Mouse (Mus musculus) forebrain, embryonic 15.5 days (tissue): ENCODE data around the gene Rapgef2. TPM values are rescaled to one million over a fixed set of nuclear protein-coding genes. Genes with fewer than 3 reads are reported as not detected.

Experiments used
- ATAC-seq: fragments of 200-750 bp; cut with Nextera tagmentation; replicated peaks from 2 replicates; pipeline ENCODE4 v1.8.0; 2017; ENCODE audit warnings: mild to moderate bottlenecking, moderate TSS enrichment, moderate library complexity
- H3K27ac ChIP-seq: fragments of 300-500 bp; sonication (generic); replicated peaks from 2 replicates; pipeline ENCODE4 v1.5.1; 2015; ENCODE audit warnings: mild to moderate bottlenecking, inconsistent platforms
- H3K27me3 ChIP-seq: fragments of 300-500 bp; sonication (generic); 2 replicates; pipeline ENCODE4 v1.6.1; 2015; ENCODE audit warnings: inconsistent platforms
- H3K36me3 ChIP-seq: fragments of 300-500 bp; sonication (generic); 2 replicates; pipeline ENCODE4 v1.6.1; 2015; ENCODE audit warnings: mild to moderate bottlenecking, inconsistent platforms
- H3K4me1 ChIP-seq: fragments of 300-500 bp; sonication (generic); 2 replicates; pipeline ENCODE4 v1.6.1; 2015; ENCODE audit warnings: inconsistent platforms
- H3K4me2 ChIP-seq: fragments of 300-500 bp; sonication (generic); replicated peaks from 2 replicates; pipeline ENCODE4 v1.6.1; 2015; ENCODE audit warnings: mild to moderate bottlenecking, inconsistent platforms
- H3K4me3 ChIP-seq: fragments of 300-500 bp; sonication (generic); 2 replicates; pipeline ENCODE4 v1.5.1; 2015; ENCODE audit warnings: mild to moderate bottlenecking, inconsistent platforms
- H3K9ac ChIP-seq: fragments of 300-500 bp; sonication (generic); replicated peaks from 2 replicates; pipeline ENCODE4 v1.6.1; 2015; ENCODE audit warnings: mild to moderate bottlenecking, inconsistent platforms
- H3K9me3 ChIP-seq: fragments of 300-500 bp; sonication (generic); 2 replicates; pipeline ENCODE4 v1.6.1; 2016; ENCODE audit warnings: inconsistent platforms
- WGBS: fragments of 180-500 bp; shearing (Covaris S2); methylation state at CpG from one replicate; pipeline ENCODE4 v1.1.7; 2015; ENCODE audit warnings: mixed read lengths; 5-methylcytosine and 5-hydroxymethylcytosine counted together
- polyA plus RNA-seq: library from polyadenylated mRNA; unstranded; fragments of >200 nt; fragmentation: Nextera tagmentation; extraction: Ambion mirVana; gene quantifications from 2 replicates; pipeline ENCODE4 v1.2.1, GENCODE M21; 2015

Gene Rapgef2
- polyA plus RNA-seq, 1 experiment from 2014 or later = 11.8 TPM

GRCm38 (mm10) chr3:79296586-79296985 is 10.3 kb upstream of the Rapgef2 start:
- WGBS = 40% methylated on average over 3 of the region's 3 CpGs
- no peak overlapping the region for H3K4me3 ChIP-seq
- no peaks in the 10 kb centered on the region for H3K4me1 ChIP-seq
- no peak for ATAC-seq
- no peak overlapping the region for H3K27ac ChIP-seq
- H3K9me3 ChIP-seq = no peaks in the 10 kb centered on the region
- H3K27me3 ChIP-seq = no peaks in the 10 kb centered on the region
- H3K9ac ChIP-seq = no peak overlapping the region
- no peaks in the 10 kb centered on the region for H3K36me3 ChIP-seq
- H3K4me2 ChIP-seq = no peak overlapping the region

GRCm38 (mm10) chr3:79296049-79296448 is 9.7 kb upstream of the Rapgef2 start:
- ATAC-seq = no peak
- H3K27me3 ChIP-seq = no peaks in the 10 kb centered on the region
- H3K4me2 ChIP-seq = no peak overlapping the region
- H3K36me3 ChIP-seq = no peaks in the 10 kb centered on the region
- H3K4me1 ChIP-seq = no peaks in the 10 kb centered on the region
- H3K9me3 ChIP-seq = no peaks in the 10 kb centered on the region
- WGBS = 79% methylated on average over 5 of the region's 5 CpGs
- H3K4me3 ChIP-seq = no peak overlapping the region
- no peak overlapping the region for H3K9ac ChIP-seq
- H3K27ac ChIP-seq = no peak overlapping the region

GRCm38 (mm10) chr3:79294701-79295100 is 8.4 kb upstream of the Rapgef2 start:
- no peak overlapping the region for H3K9ac ChIP-seq
- H3K4me2 ChIP-seq = no peak overlapping the region
- H3K4me1 ChIP-seq = no peaks in the 10 kb centered on the region
- no peak overlapping the region for H3K4me3 ChIP-seq
- H3K9me3 ChIP-seq = no peaks in the 10 kb centered on the region
- H3K36me3 ChIP-seq = no peaks in the 10 kb centered on the region
- ATAC-seq = no peak
- no peaks in the 10 kb centered on the region for H3K27me3 ChIP-seq
- no peak overlapping the region for H3K27ac ChIP-seq
- whole genome bisulfite sequencing = 93% methylated on average over 3 of the region's 3 CpGs

GRCm38 (mm10) chr3:79293023-79293422 is 6.7 kb upstream of the Rapgef2 start:
- 65% methylated on average over 4 of the region's 4 CpGs for WGBS
- no peak for ATAC-seq
- no peaks in the 10 kb centered on the region for H3K9me3 ChIP-seq
- no peak overlapping the region for H3K9ac ChIP-seq
- no peak overlapping the region for H3K4me2 ChIP-seq
- H3K36me3 ChIP-seq = no peaks in the 10 kb centered on the region
- H3K4me1 ChIP-seq = peaks cover under 1% of the 10 kb centered on the region; the same call in 1 of the 2 replicates
- no peak overlapping the region for H3K27ac ChIP-seq
- no peaks in the 10 kb centered on the region for H3K27me3 ChIP-seq
- no peak overlapping the region for H3K4me3 ChIP-seq

- Histone ChIP-seq H3K4me1 (peaks cover 25% of the 10 kb centered on the region), H3K27ac (no peak overlapping the region)
- WGBS = 69% methylated on average over 3 of the region's 3 CpGs
Measured at GRCm38 (mm10) chr3:79289050-79289449, 2.7 kb upstream of the Rapgef2 start.

GRCm38 (mm10) chr3:79287699-79288458 is 1.6 kb upstream of the Rapgef2 start:
- H3K9me3 ChIP-seq = no peaks in the 10 kb centered on the region
- ATAC-seq = no peak
- no peaks in the 10 kb centered on the region for H3K27me3 ChIP-seq
- peak overlapping the region; percentile 87 for H3K9ac ChIP-seq
- peak overlapping the region; percentile 59 for H3K4me3 ChIP-seq
- WGBS = 14% methylated on average over 17 of the region's 17 CpGs
- peaks cover 37% of the 10 kb centered on the region for H3K4me1 ChIP-seq
- no peaks in the 10 kb centered on the region for H3K36me3 ChIP-seq
- peak overlapping the region; percentile 96 for H3K27ac ChIP-seq
- peak overlapping the region; percentile 77 for H3K4me2 ChIP-seq

More at GRCm38 (mm10) chr3:79289050-79289449, 2.7 kb upstream of the Rapgef2 start:
- Histone ChIP-seq H3K4me3 (no peak overlapping the region), H3K36me3 (no peaks in the 10 kb centered on the region), H3K9me3 (no peaks in the 10 kb centered on the region), H3K9ac (no peak overlapping the region), H3K27me3 (no peaks in the 10 kb centered on the region), H3K4me2 (no peak overlapping the region)
- no peak for ATAC-seq

GRCm38 (mm10) chr3:79287108-79287576 is 825 bp upstream of the Rapgef2 start:
- under 1% methylated on average over 58 of the region's 60 CpGs for WGBS
- no peaks in the 10 kb centered on the region for H3K36me3 ChIP-seq
- peak overlapping the region; percentile 87 for H3K9ac ChIP-seq
- peak overlapping the region; percentile 59 for H3K4me3 ChIP-seq
- ATAC-seq = peak; percentile 99
- H3K27ac ChIP-seq = peak overlapping the region; percentile 96
- H3K9me3 ChIP-seq = no peaks in the 10 kb centered on the region
- H3K27me3 ChIP-seq = no peaks in the 10 kb centered on the region
- peaks cover 44% of the 10 kb centered on the region for H3K4me1 ChIP-seq
- H3K4me2 ChIP-seq = peak overlapping the region; percentile 77

- H3K9me3 ChIP-seq = no peaks in the 10 kb centered on the region
- H3K4me3 ChIP-seq = peak overlapping the region; percentile 59
- H3K4me1 ChIP-seq = peaks cover 50% of the 10 kb centered on the region
- peak overlapping the region; percentile 77 for H3K4me2 ChIP-seq
- peak overlapping the region; percentile 87 for H3K9ac ChIP-seq
- under 1% methylated on average over 10 of the region's 10 CpGs for WGBS
- H3K36me3 ChIP-seq = no peaks in the 10 kb centered on the region
- peak overlapping the region; percentile 96 for H3K27ac ChIP-seq
- ATAC-seq = no peak
- no peaks in the 10 kb centered on the region for H3K27me3 ChIP-seq
Measured at GRCm38 (mm10) chr3:79286031-79286375, 314 bp downstream of the Rapgef2 start.

- Histone ChIP-seq H3K27ac (no peak overlapping the region), H3K4me3 (peak overlapping the region; percentile 59), H3K9ac (peak overlapping the region; percentile 87), H3K36me3 (no peaks in the 10 kb centered on the region), H3K9me3 (no peaks in the 10 kb centered on the region), H3K27me3 (no peaks in the 10 kb centered on the region), H3K4me1 (peaks cover 50% of the 10 kb centered on the region), H3K4me2 (peak overlapping the region; percentile 77)
- 38% methylated on average over 13 of the region's 13 CpGs for WGBS
- no peak for ATAC-seq
Measured at GRCm38 (mm10) chr3:79285097-79285675, 1.1 kb downstream of the Rapgef2 start.

GRCm38 (mm10) chr3:79283976-79284375 is 2.3 kb downstream of the Rapgef2 start:
- WGBS = 72% methylated on average over 3 of the region's 3 CpGs
- Histone ChIP-seq H3K27ac (no peak overlapping the region), H3K27me3 (no peaks in the 10 kb centered on the region), H3K9ac (no peak overlapping the region), H3K36me3 (no peaks in the 10 kb centered on the region), H3K4me2 (peak overlapping the region; percentile 77; the same call in 1 of the 2 replicates), H3K4me1 (peaks cover 50% of the 10 kb centered on the region), H3K4me3 (no peak overlapping the region), H3K9me3 (no peaks in the 10 kb centered on the region)
- ATAC-seq = no peak

GRCm38 (mm10) chr3:79283031-79283430 is 3.3 kb downstream of the Rapgef2 start:
- Histone ChIP-seq H3K9me3 (no peaks in the 10 kb centered on the region), H3K4me1 (peaks cover 50% of the 10 kb centered on the region), H3K27ac (no peak overlapping the region), H3K4me2 (no peak overlapping the region), H3K9ac (no peak overlapping the region), H3K4me3 (no peak overlapping the region), H3K27me3 (no peaks in the 10 kb centered on the region), H3K36me3 (no peaks in the 10 kb centered on the region)
- 22% methylated on average over 2 of the region's 2 CpGs for WGBS
- ATAC-seq = no peak

- Histone ChIP-seq H3K27ac (no peak overlapping the region), H3K4me1 (peaks cover 24% of the 10 kb centered on the region), H3K27me3 (no peaks in the 10 kb centered on the region), H3K9ac (no peak overlapping the region), H3K4me2 (no peak overlapping the region), H3K36me3 (no peaks in the 10 kb centered on the region), H3K4me3 (no peak overlapping the region), H3K9me3 (no peaks in the 10 kb centered on the region)
- ATAC-seq = no peak
- 46% methylated on average over 11 of the region's 11 CpGs for WGBS
Measured at GRCm38 (mm10) chr3:79275856-79276645, 10.3 kb downstream of the Rapgef2 start.
